Mouse (Mus musculus) embryonic fibroblast, embryonic 13.5 days (primary cell): ENCODE measurements at regions not wholly inside any gene's neighbourhood (a gene's known extent, or its start where the extent isn't known, plus 50 kb on each side); places are given as distances from the start of the nearest gene placed in this dataset.

Source experiments
- CTCF ChIP-seq: IDR thresholded peaks from 2 replicates; pipeline ENCODE4 v1.5.1; 2011; ENCODE audit warnings: mild to moderate bottlenecking, control low read depth, low read length, moderate library complexity, borderline replicate concordance; ENCODE audit not compliant: insufficient read depth
- POLR2A ChIP-seq: IDR thresholded peaks from 2 replicates; pipeline ENCODE4 v1.6.1; 2011; ENCODE audit warnings: low read depth, mild to moderate bottlenecking, control low read depth, low read length, moderate library complexity

DNA sequence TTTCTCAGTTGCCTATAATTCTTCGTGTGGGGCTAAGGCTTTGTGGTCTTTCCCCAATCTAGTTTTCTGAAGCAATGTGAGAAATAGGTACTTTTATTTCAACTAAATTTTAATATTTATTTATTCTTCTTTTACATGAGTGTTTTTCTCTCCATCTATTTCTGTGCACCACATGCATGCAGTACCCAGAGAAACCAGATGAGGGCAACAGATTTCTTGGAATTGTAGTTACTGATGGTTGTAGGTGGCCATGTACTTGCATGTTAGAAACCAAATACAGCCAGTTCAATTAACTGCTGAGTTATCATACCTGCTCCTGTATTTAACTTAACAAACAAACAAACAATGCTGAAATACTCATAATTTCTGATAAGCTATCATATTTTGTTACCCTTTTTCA lies 404.8 kb upstream of the Dpp10 start:
- TF ChIP-seq CTCF (no peak), POLR2A (no peak)
